Mouse (Mus musculus) liver, adult (tissue): ENCODE data around the gene Spns3.
A peak's percentile ranks its signal among the peaks of the same experiment; 100 is the strongest.

Source experiments
- GATA4 ChIP-seq: IDR thresholded peaks from 2 replicates; pipeline ENCODE4 v1.6.1; 2014; ENCODE audit warnings: mild to moderate bottlenecking, low read length; ENCODE audit not compliant: insufficient replicate concordance

Spns3 gene

GRCm38 (mm10) chr11:72504016-72504797 is 46.1 kb downstream of the Spns3 start:
- 0 out of 2 replicates have a peak, but pooled peaks have one; percentile 13 for TF ChIP-seq GATA4

GRCm38 (mm10) chr11:72503501-72503921 is 46.8 kb downstream of the Spns3 start:
- no peak for TF ChIP-seq GATA4

GRCm38 (mm10) chr11:72502236-72502635 is 48.1 kb downstream of the Spns3 start:
- TF ChIP-seq GATA4: no peak

GRCm38 (mm10) chr11:72501426-72502002 is 48.8 kb downstream of the Spns3 start:
- no peak for TF ChIP-seq GATA4

GRCm38 (mm10) chr11:72500139-72500538 is 50.2 kb downstream of the Spns3 start:
- TF ChIP-seq GATA4: no peak

GRCm38 (mm10) chr11:72497367-72497766 is 52.9 kb downstream of the Spns3 start:
- TF ChIP-seq GATA4: no peak

GRCm38 (mm10) chr11:72496775-72497174 is 53.5 kb downstream of the Spns3 start:
- TF ChIP-seq GATA4: no peak

GRCm38 (mm10) chr11:72496066-72496465 is 54.2 kb downstream of the Spns3 start:
- no peak for TF ChIP-seq GATA4

GRCm38 (mm10) chr11:72494046-72494988 is 56.0 kb downstream of the Spns3 start:
- TF ChIP-seq GATA4: no peak

- TF ChIP-seq GATA4: no peak
Observed at GRCm38 (mm10) chr11:72491130-72491960, 59.0 kb downstream of the Spns3 start.

- TF ChIP-seq GATA4: peak; percentile 59; the same call in 1 of the 2 replicates
Observed at GRCm38 (mm10) chr11:72489881-72490301, 60.4 kb downstream of the Spns3 start, which contains the start of gene Spns2. Gene Spns2 (minus strand): TSS chr11:72489904.

- no peak for TF ChIP-seq GATA4
Observed at GRCm38 (mm10) chr11:72489397-72489796, 60.9 kb downstream of the Spns3 start.

- TF ChIP-seq GATA4: no peak
Observed at GRCm38 (mm10) chr11:72488753-72489271, 61.5 kb downstream of the Spns3 start.

- no peak for TF ChIP-seq GATA4
Observed at GRCm38 (mm10) chr11:72487739-72488138, 62.6 kb downstream of the Spns3 start.

- no peak for TF ChIP-seq GATA4
Observed at GRCm38 (mm10) chr11:72487171-72487570, 63.1 kb downstream of the Spns3 start.

GRCm38 (mm10) chr11:72485960-72486359 is 64.3 kb downstream of the Spns3 start:
- no peak for TF ChIP-seq GATA4
